Mouse (Mus musculus): Measurements from ENCODE around the gene Mcur1. TPM values are rescaled to one million over a fixed set of nuclear protein-coding genes. Genes with fewer than 3 reads are reported as not detected.

Mcur1 gene
- polyA plus RNA-seq, 1 experiment from 2014 or later: 8.1 TPM

DNA sequence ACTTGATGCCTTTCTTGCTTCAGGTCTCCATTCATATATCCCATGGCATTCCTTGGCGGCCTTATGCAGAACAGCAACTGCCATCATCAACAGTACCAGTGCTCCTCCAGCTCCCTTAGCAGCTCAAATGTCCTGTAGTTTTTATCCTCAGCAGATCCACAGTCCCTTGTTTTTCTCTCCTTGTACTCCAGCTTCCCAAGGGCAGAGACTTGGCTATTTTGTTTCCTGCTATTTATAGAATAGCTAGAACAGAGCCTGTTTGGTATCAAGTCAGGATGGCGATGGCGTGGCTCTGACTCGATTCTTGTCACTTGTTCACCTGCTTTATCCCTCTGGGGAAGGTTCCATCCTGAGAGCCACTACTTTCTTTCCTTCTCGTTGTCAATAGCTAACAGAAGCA, 38.1 kb downstream of the Mcur1 start:
- no peak overlapping the region for H3K4me2 ChIP-seq
- H3K9ac ChIP-seq: no peak overlapping the region
- no peaks in the 10 kb centered on the region for H3K27me3 ChIP-seq
- no peaks in the 10 kb centered on the region for H3K36me3 ChIP-seq
- WGBS: 90% methylated on average over 5 of the region's 5 CpGs
- no peak overlapping the region for H3K27ac ChIP-seq (replicated peaks)
- peaks cover 26% of the 10 kb centered on the region for H3K4me1 ChIP-seq (replicated peaks)
- ATAC-seq (ENCODE audit: low FRiP score, low read depth): no peak
- H3K4me3 ChIP-seq: no peak overlapping the region
- no peaks in the 10 kb centered on the region for H3K9me3 ChIP-seq

DNA sequence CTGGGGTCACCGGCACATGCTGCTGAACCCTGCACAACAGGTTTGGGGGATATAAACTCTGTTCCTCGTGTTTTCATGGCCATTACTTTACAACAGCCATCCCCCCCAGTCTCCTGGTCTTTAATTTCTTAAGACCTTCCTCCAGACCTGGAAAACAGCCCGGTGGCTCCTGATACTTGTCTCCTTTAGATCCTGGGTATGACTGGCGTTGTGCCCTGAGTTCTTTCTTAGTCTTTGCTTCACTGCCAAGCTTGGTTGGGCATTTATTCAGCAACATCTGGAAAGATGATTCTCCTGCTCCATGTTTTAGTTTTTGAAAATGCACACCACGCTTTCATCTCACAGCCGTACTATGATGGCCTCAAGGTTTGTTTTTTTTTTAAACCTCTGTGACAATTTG, 40.7 kb downstream of the Mcur1 start:
- Histone ChIP-seq H3K4me1 (replicated peaks) (peaks cover 11% of the 10 kb centered on the region; the same call in 1 of the 2 replicates), H3K9ac (no peak overlapping the region), H3K27ac (replicated peaks) (no peak overlapping the region), H3K4me3 (no peak overlapping the region), H3K36me3 (no peaks in the 10 kb centered on the region), H3K4me2 (no peak overlapping the region), H3K9me3 (no peaks in the 10 kb centered on the region), H3K27me3 (no peaks in the 10 kb centered on the region)
- 86% methylated on average over 6 of the region's 6 CpGs for whole genome bisulfite sequencing
- no peak for ATAC-seq (ENCODE audit: low FRiP score, low read depth)

DNA sequence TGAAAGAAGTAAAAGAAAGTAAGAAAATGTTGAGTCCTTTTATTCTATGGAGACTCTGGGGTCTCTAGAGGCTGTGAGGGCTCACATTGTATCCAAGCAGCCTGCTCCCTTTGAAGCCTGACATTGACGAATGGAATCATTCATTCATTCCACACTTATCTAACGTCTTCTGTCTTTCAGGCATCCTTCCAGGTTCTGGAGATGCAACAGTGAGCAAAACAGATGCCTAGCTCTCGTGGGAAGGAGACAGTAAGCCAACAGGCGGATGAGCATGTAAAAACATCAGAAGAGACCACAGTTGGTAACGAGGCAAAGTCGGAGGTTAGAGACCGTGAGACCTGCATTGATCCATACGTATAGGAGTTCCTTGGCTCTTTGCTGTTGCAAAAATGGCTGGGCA, 42.6 kb downstream of the Mcur1 start:
- no peak overlapping the region for H3K9ac ChIP-seq

DNA sequence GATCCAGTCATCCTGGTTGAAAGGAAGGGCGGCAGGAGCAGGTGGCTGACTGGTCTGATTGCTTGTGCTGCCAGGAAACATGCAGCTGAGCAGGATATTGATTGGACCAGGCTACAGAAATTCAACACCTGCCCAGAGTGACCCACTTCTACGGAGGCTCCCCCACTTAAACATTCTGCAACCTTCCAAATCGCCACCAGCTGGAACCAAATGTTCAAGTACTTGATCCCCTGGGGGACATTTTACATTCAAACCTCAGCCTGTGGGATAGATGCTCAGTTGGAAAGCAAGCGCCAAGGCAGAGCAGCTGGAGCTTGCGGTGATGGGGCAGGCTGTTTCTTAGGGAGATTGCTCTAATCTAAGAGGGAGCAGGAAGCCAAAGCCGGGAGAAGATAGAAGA, 43.1 kb downstream of the Mcur1 start:
- no peak overlapping the region for H3K4me3 ChIP-seq
- no peaks in the 10 kb centered on the region for H3K9me3 ChIP-seq
- H3K27me3 ChIP-seq: no peaks in the 10 kb centered on the region
- no peaks in the 10 kb centered on the region for H3K36me3 ChIP-seq
- no peak overlapping the region for H3K4me2 ChIP-seq
- no peak overlapping the region for H3K27ac ChIP-seq (replicated peaks)
- 24% methylated on average over 6 of the region's 6 CpGs for WGBS
- H3K9ac ChIP-seq: no peak overlapping the region
- peaks cover 7% of the 10 kb centered on the region; the same call in 1 of the 2 replicates for H3K4me1 ChIP-seq (replicated peaks)
- 0 out of 2 replicates have a peak, but pooled peaks have one; percentile 48 for ATAC-seq (ENCODE audit: low FRiP score, low read depth)

More for the DNA sequence above, 42.6 kb downstream of the Mcur1 start:
- Histone ChIP-seq H3K4me3 (no peak overlapping the region), H3K9me3 (no peaks in the 10 kb centered on the region), H3K27me3 (no peaks in the 10 kb centered on the region), H3K27ac (replicated peaks) (no peak overlapping the region), H3K4me2 (no peak overlapping the region), H3K4me1 (replicated peaks) (peaks cover 7% of the 10 kb centered on the region; the same call in 1 of the 2 replicates), H3K36me3 (no peaks in the 10 kb centered on the region)
- WGBS: 42% methylated on average over 8 of the region's 8 CpGs
- no peak for ATAC-seq (ENCODE audit: low FRiP score, low read depth)

DNA sequence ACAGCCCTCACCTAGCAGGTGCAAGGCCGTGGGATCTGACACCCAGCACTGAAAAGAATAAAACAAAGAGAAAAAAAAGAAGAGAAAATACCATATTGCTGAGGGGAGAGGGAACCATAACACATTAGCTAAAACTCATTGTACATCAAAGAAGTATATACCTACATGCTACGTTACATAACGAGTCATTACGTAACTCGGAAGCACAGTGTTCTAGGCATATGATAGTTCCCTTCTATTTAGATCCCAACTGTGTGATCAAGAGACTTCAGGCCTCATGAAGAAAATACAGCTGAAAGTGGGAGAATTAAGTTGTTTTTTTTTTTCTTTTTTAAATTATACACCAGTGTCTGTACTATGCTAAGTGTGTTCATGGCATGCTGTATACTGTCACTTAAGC, 43.9 kb downstream of the Mcur1 start:
- Histone ChIP-seq H3K9me3 (no peaks in the 10 kb centered on the region), H3K27me3 (no peaks in the 10 kb centered on the region), H3K36me3 (no peaks in the 10 kb centered on the region), H3K9ac (no peak overlapping the region), H3K4me3 (no peak overlapping the region), H3K4me2 (no peak overlapping the region), H3K27ac (replicated peaks) (no peak overlapping the region), H3K4me1 (replicated peaks) (peaks cover 7% of the 10 kb centered on the region; the same call in 1 of the 2 replicates)
- WGBS: 94% methylated on average over 5 of the region's 5 CpGs
- no peak for ATAC-seq (ENCODE audit: low FRiP score, low read depth)

DNA sequence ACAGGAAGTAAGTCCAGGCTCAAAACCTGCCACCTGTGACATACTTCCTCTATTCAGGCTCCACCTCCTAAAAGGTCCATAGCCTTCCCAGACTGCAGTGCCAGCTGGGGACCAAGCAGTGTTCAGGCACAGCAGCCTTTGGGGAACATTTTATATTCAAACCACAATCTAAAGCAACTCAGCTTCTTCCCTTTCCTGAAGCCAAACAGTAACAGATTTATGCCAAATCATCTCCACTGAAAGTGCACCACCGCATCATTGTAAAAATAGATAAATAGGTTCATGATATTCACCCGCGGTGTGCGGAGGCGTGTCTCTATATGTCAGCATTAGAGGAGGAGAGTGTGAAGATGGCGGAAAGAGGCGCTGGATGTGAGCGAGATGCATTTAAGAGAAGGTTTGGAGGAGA, 45.0 kb downstream of the Mcur1 start:
- Histone ChIP-seq H3K27ac (replicated peaks) (no peak overlapping the region), H3K4me2 (no peak overlapping the region), H3K27me3 (no peaks in the 10 kb centered on the region), H3K9me3 (no peaks in the 10 kb centered on the region), H3K4me3 (no peak overlapping the region), H3K4me1 (replicated peaks) (peaks cover 7% of the 10 kb centered on the region; the same call in 1 of the 2 replicates), H3K36me3 (no peaks in the 10 kb centered on the region), H3K9ac (no peak overlapping the region)
- ATAC-seq (ENCODE audit: low FRiP score, low read depth): no peak
- 87% methylated on average over 8 of the region's 8 CpGs for WGBS

DNA sequence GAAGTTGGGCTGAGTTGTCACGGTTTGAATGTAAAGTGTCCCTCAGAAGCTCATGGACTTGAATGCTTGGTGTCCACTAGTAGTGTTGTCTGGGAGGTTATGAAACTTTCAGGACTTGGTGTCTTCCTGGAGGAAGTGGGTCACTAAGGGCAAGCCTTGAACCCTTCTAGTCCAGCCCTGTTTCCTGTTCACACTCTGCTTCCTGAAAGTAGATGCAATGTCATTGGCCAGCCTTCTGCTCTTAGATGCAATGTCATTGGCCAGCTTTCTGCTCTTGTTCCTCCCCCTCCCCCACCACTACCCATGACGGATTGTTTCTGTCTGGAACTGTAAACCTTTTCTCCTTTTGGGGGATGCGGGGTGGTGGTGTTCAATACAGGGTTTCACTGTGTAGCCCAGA, 47.3 kb downstream of the Mcur1 start:
- no peak overlapping the region for H3K4me2 ChIP-seq
- no peak overlapping the region for H3K4me3 ChIP-seq
- H3K9ac ChIP-seq: no peak overlapping the region
- no peaks in the 10 kb centered on the region for H3K27me3 ChIP-seq
- WGBS: 90% methylated on average over 3 of the region's 3 CpGs
- H3K4me1 ChIP-seq (replicated peaks): peaks cover 7% of the 10 kb centered on the region; the same call in 1 of the 2 replicates
- no peak for ATAC-seq (ENCODE audit: low FRiP score, low read depth)
- H3K36me3 ChIP-seq: no peaks in the 10 kb centered on the region
- H3K9me3 ChIP-seq: no peaks in the 10 kb centered on the region
- no peak overlapping the region for H3K27ac ChIP-seq (replicated peaks)

DNA sequence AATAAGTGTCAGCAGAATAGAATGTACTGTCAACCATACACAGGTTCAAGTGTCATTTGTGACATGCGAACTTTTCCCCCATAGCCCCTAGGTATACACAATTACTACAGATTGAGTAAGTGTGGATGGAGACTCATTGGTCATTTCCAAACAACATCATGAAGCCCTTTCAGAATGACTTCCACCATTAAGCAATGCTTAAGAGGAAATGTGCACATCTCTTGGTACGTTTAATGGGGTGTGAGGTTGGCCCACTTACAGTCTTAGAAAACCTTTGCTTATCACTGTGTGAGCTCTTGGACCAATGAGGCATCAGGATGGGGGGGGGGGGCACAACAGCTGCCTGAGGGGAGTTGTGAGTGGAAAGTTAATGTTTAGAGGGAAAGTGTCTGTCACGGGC, 54.2 kb downstream of the Mcur1 start:
- Histone ChIP-seq H3K9me3 (no peaks in the 10 kb centered on the region), H3K27ac (replicated peaks) (no peak overlapping the region), H3K4me2 (no peak overlapping the region), H3K27me3 (no peaks in the 10 kb centered on the region), H3K36me3 (no peaks in the 10 kb centered on the region), H3K4me3 (no peak overlapping the region), H3K9ac (no peak overlapping the region), H3K4me1 (replicated peaks) (peaks cover 14% of the 10 kb centered on the region)
- no peak for ATAC-seq (ENCODE audit: low FRiP score, low read depth)
- 86% methylated on average over 3 of the region's 3 CpGs for WGBS

DNA sequence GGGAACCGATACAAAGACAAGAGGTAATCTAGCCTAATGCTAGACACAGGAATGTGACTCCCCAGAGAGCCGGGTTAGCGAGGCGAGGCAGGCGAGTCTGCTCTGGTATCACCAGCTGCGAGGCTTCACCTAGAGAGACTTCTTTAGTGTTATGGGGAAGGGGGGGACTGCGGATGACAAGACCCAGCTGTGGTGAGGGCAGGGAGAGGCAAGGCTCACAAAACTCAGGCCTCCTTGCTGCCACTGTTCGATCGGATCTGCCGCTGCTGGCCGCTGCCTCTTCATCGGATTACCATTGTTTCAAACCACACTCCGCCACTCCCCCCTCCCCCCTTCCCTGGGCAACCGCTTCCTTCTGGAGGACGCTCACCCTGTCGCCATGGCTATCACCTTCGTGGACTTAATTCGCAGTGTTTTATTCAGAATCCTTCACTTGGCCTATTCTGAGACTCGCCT, 56.6 kb downstream of the Mcur1 start:
- Histone ChIP-seq H3K36me3 (no peaks in the 10 kb centered on the region), H3K27ac (replicated peaks) (peak overlapping the region; percentile 77), H3K9me3 (no peaks in the 10 kb centered on the region), H3K9ac (peak overlapping the region; percentile 28; the same call in 1 of the 2 replicates), H3K4me2 (peak overlapping the region; percentile 54), H3K4me1 (replicated peaks) (peaks cover 14% of the 10 kb centered on the region), H3K4me3 (peak overlapping the region; percentile 21), H3K27me3 (no peaks in the 10 kb centered on the region)
- WGBS: under 1% methylated on average over 18 of the region's 19 CpGs
- ATAC-seq (ENCODE audit: low FRiP score, low read depth): peak; percentile 58

DNA sequence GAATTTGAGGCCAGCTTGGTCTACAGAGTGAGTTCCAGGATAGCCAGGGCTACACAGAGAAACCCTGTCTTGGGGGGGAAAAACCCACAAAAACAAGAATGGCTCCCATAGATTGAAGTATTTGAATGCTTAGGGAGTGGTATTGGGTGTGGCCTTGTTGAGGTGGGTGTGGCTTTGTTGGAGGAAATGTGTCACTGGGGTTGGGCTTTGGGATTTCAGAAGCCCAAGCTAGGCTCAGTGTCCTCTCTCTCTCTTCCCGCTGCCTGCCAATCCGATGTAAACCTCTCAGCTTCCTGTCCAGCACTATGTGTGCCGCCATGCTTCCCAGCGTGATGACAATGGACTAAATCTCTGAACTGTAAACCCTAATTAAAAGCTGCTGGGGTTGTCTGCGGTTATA, 58.4 kb downstream of the Mcur1 start:
- Histone ChIP-seq H3K36me3 (no peaks in the 10 kb centered on the region), H3K4me1 (replicated peaks) (peaks cover 14% of the 10 kb centered on the region), H3K27ac (replicated peaks) (no peak overlapping the region), H3K4me3 (no peak overlapping the region), H3K4me2 (no peak overlapping the region), H3K9ac (no peak overlapping the region), H3K9me3 (no peaks in the 10 kb centered on the region), H3K27me3 (no peaks in the 10 kb centered on the region)
- no peak for ATAC-seq (ENCODE audit: low FRiP score, low read depth)
- WGBS: 84% methylated on average over 5 of the region's 5 CpGs

DNA sequence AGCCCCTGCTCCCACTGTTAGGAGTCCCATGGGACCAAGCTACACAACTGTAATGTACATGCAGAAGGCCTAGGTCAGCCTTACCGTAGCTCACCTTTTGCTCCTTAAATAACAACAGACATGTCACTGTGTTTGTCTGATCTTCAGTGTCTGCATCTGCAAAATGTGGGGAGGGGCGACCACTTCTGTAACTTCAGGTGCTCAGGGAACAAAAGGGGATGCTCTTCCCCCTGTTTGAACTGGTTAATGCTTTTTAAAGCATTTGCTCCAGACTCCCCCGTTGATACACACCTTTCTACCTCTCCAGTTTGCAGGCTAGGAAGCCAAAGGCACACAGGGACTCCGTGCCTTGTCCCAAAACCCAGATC, 59.5 kb downstream of the Mcur1 start:
- no peak overlapping the region for H3K4me2 ChIP-seq
- 93% methylated on average over 4 of the region's 4 CpGs for WGBS
- no peak for ATAC-seq (ENCODE audit: low FRiP score, low read depth)

DNA sequence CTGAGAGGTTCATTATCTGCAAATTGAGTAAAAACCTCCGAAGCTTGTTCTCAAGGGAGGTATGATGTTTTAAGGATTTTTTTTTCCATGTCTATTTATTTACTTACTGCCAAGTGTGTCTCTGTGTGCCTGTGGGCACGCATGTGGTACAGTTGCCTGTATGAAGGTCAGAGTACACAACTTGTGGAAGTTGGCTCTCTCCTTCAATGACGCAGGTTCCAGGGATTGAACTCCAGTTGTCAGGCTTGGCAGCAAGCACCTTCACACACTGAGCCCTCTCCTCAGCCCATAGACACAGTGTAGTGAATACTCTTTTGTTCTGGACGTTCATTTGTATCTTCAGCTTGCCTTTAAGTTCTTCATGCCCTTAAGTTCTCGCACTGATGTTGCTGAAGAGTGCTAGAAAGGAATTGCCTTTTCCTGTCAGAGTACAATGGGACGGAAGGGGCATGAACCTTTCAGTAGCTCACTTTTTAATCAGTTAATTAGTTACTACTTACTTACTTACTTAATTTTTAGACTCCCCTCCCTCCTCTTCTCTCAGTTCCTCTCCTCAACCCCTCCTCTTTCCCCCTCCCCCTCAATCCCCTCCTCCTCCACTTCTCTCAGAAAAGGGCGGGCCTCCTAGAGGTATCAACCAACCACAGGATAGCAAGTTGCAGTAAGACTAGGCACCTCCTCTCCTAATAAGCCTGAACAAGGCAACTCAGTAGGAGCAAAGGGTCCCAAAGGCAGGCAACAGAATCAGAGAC, 60.1 kb downstream of the Mcur1 start:
- Histone ChIP-seq H3K27ac (replicated peaks) (no peak overlapping the region), H3K9me3 (no peaks in the 10 kb centered on the region), H3K4me2 (no peak overlapping the region), H3K9ac (no peak overlapping the region), H3K27me3 (no peaks in the 10 kb centered on the region), H3K36me3 (no peaks in the 10 kb centered on the region), H3K4me1 (replicated peaks) (peaks cover 14% of the 10 kb centered on the region), H3K4me3 (no peak overlapping the region)
- WGBS: 68% methylated on average over 7 of the region's 7 CpGs
- no peak for ATAC-seq (ENCODE audit: low FRiP score, low read depth)

More for the DNA sequence above, 59.5 kb downstream of the Mcur1 start:
- Histone ChIP-seq H3K4me3 (no peak overlapping the region), H3K36me3 (no peaks in the 10 kb centered on the region), H3K9ac (no peak overlapping the region), H3K27ac (replicated peaks) (no peak overlapping the region), H3K27me3 (no peaks in the 10 kb centered on the region), H3K9me3 (no peaks in the 10 kb centered on the region), H3K4me1 (replicated peaks) (peaks cover 14% of the 10 kb centered on the region)
